Mouse (Mus musculus): ENCODE measurements at regions not wholly inside any gene's neighbourhood (a gene's known extent, or its start where the extent isn't known, plus 50 kb on each side); places are given as distances from the start of the nearest gene placed in this dataset.
A peak's percentile ranks its signal among the peaks of the same experiment; 100 is the strongest.

GRCm38 (mm10) chr14:78368881-78369280 is 61.0 kb upstream of the Tnfsf11 start:
- DNase-seq, result peak; percentile 36

DNA sequence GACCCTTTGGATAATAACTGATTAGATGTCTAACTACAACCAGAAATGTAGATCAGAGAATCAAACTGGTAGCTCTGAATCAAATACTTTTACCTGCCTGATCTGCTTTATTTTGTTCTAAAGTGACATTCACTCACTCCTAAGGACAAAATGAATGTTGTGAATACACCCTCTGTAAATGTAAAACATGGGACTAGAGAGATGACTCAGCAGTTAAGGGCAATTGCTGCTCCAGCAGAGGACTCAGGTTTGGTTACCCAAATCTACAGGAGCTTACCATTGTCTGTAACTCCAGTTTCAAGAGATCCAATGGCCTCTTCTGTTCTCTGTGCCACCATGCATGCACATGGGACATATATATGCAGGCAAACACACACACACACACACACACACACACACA is 57.0 kb upstream of the Tnfsf11 start:
- DNase-seq, result no peak

DNA sequence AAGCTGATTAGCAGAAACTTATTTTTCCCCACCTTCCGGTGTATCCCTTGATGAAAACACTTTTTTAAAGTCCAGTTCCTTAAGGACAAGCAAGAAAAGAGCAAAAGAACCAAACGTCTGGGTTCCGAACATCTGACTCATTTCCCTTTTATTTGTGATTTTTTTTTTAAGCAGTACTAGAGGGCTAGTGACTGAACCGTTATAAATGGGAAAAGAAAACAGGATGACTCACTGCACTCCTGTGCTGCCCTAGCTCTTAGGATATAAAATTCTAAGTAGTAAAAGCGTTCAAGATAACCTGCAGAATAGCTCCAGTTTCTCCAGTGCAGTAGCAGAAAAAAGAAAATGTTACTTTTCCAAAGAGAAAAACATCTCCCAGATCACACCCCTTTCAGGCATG is 55.3 kb upstream of the Tnfsf11 start:
- DNase-seq, result no peak
